Mouse (Mus musculus) stomach, embryonic 14.5 days (tissue): ENCODE results near the gene Ncln. TPM values are rescaled to one million over a fixed set of nuclear protein-coding genes. Genes with fewer than 3 reads are reported as not detected.

Experiments used
- ATAC-seq: fragments of 200-750 bp; cut with Nextera tagmentation; 2 replicates; pipeline ENCODE4 v1.8.0; 2017; ENCODE audit warnings: low read depth, moderate TSS enrichment; ENCODE audit not compliant: insufficient number of reproducible peaks, insufficient read depth, low FRiP score
- H3K27ac ChIP-seq: fragments of 300-500 bp; sonication (generic); 2 replicates; pipeline ENCODE4 v1.5.1; 2014; ENCODE audit warnings: mild to moderate bottlenecking, low read length, moderate library complexity, mixed read lengths
- H3K27me3 ChIP-seq: fragments of 300-500 bp; sonication (generic); 2 replicates; pipeline ENCODE4 v1.6.1; 2014; ENCODE audit warnings: low read length, control low read depth, mixed read lengths; ENCODE audit not compliant: control insufficient read depth, insufficient read depth
- H3K36me3 ChIP-seq: fragments of 300-500 bp; sonication (generic); 2 replicates; pipeline ENCODE4 v1.6.1; 2014; ENCODE audit warnings: mild to moderate bottlenecking, control low read depth, low read length, moderate library complexity, mixed read lengths; ENCODE audit not compliant: control insufficient read depth, insufficient read depth
- H3K4me1 ChIP-seq: fragments of 300-500 bp; sonication (generic); 2 replicates; pipeline ENCODE4 v1.6.1; 2014; ENCODE audit warnings: low read length, control low read depth, mixed read lengths; ENCODE audit not compliant: control insufficient read depth, insufficient read depth
- H3K4me2 ChIP-seq: fragments of 300-500 bp; sonication (generic); replicated peaks from 2 replicates; pipeline ENCODE4 v1.6.1; 2014; ENCODE audit warnings: low read depth, low read length, control low read depth
- H3K4me3 ChIP-seq: fragments of 300-500 bp; sonication (generic); 2 replicates; pipeline ENCODE4 v1.5.1; 2014; ENCODE audit warnings: low read depth, low read length, control low read depth
- H3K9ac ChIP-seq: fragments of 300-500 bp; sonication (generic); replicated peaks from 2 replicates; pipeline ENCODE4 v1.6.1; 2014; ENCODE audit warnings: low read depth, mild to moderate bottlenecking, control low read depth, low read length, moderate library complexity, mixed read lengths
- H3K9me3 ChIP-seq: fragments of 300-500 bp; sonication (generic); 2 replicates; pipeline ENCODE4 v1.6.1; 2016; ENCODE audit warnings: low read depth, low read length, control low read depth; ENCODE audit not compliant: control insufficient read depth
- WGBS: fragments of 180-500 bp; shearing (Covaris S2); extraction: QIAGEN DNeasy Blood & Tissue Kit; methylation state at CpG from one replicate; pipeline ENCODE4 v1.1.7; 2014; 5-methylcytosine and 5-hydroxymethylcytosine counted together
- polyA plus RNA-seq: library from polyadenylated mRNA; unstranded; fragments of >200 nt; fragmentation: Nextera tagmentation; extraction: Ambion mirVana; gene quantifications from 2 replicates; pipeline ENCODE4 v1.2.1, GENCODE M21; 2014

Ncln gene
- polyA plus RNA-seq, 1 experiment from 2014 or later: 79.1 TPM

DNA sequence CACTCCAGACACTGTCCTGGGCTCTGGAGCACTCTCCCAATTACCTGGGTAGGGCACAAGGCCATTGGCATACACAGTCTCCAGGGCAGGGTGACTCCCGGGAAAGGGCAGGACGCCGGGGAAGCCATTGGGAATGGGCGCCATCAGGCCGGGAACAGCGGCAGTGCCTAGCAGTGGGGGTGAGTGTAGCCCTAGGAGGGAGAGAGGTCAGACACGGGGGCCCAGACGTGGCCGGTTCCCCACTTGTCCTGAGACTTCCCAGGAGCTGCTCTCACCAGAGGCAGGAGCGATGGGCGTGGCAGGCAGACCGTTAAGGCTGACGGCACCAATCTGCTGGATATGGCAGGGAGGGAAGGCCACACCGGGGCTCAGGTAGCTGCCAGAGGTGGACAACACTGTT lies 29.3 kb downstream of the Ncln start:
- H3K9me3 ChIP-seq: no peaks in the 10 kb centered on the region
- no peak for ATAC-seq
- H3K4me1 ChIP-seq: 0 out of 2 replicates have a peak, but pooled peaks cover 2% of the 10 kb centered on the region
- no peak overlapping the region for H3K4me2 ChIP-seq
- no peak overlapping the region for H3K9ac ChIP-seq
- H3K4me3 ChIP-seq: no peak overlapping the region
- no peak overlapping the region for H3K27ac ChIP-seq
- no peaks in the 10 kb centered on the region for H3K36me3 ChIP-seq
- peaks cover 26% of the 10 kb centered on the region for H3K27me3 ChIP-seq
- 58% methylated on average over 14 of the region's 14 CpGs for WGBS

DNA sequence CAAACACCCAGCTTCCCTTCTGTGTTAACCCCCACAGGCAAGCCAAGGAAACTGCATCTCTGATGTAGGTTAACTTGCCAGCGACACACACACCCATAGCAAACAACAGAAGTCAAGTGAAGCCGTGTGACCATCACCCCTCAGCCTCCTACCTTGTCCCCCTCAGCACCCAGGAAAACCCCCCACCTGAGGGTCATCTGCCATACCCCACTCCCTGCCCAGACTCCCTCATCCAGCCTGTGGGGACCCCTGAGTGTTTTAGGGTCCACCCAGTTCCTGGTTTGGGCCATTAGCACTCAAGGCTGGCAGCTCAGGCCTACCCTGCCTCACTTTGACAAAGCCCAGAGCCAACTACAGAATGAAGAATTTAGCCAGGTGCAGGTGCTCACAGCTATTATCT lies 30.1 kb downstream of the Ncln start:
- H3K9ac ChIP-seq: no peak overlapping the region
- H3K4me3 ChIP-seq: no peak overlapping the region
- ATAC-seq: no peak
- no peak overlapping the region for H3K27ac ChIP-seq
- WGBS: 73% methylated on average over 2 of the region's 2 CpGs
- H3K4me2 ChIP-seq: no peak overlapping the region
- peaks cover 30% of the 10 kb centered on the region for H3K27me3 ChIP-seq
- H3K4me1 ChIP-seq: 0 out of 2 replicates have a peak, but pooled peaks cover 2% of the 10 kb centered on the region
- no peaks in the 10 kb centered on the region for H3K36me3 ChIP-seq
- H3K9me3 ChIP-seq: no peaks in the 10 kb centered on the region

DNA sequence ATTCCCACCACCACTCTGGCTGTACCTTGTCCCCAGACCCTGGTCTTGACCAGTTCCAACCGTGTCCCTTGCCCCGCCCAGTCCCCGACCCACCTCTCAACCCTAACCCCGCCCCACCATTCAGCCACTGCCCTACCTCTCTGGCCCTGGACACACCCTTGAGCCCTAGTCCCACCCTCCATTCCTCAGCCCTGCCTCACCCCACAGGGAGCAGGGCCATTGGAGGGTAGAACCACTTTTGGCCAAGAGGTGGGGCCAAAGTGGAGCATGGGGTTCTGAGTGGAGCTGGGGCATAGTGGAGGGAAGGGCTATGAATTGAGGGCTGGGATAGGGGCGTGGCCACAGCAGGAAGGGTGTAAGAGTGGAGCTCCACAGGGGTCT lies 30.9 kb downstream of the Ncln start:
- ATAC-seq: peak; percentile 80
- H3K9me3 ChIP-seq: no peaks in the 10 kb centered on the region
- H3K27ac ChIP-seq: no peak overlapping the region
- no peak overlapping the region for H3K4me2 ChIP-seq
- WGBS: 6% methylated on average over 5 of the region's 5 CpGs
- 0 out of 2 replicates have a peak, but pooled peaks cover 2% of the 10 kb centered on the region for H3K4me1 ChIP-seq
- no peak overlapping the region for H3K9ac ChIP-seq
- H3K4me3 ChIP-seq: no peak overlapping the region
- H3K27me3 ChIP-seq: peaks cover 37% of the 10 kb centered on the region
- H3K36me3 ChIP-seq: no peaks in the 10 kb centered on the region

- 4% methylated on average over 33 of the region's 33 CpGs for WGBS
- peak overlapping the region; percentile 20 for H3K4me3 ChIP-seq
- peaks cover 41% of the 10 kb centered on the region for H3K27me3 ChIP-seq
- peak; percentile 74 for ATAC-seq
- no peaks in the 10 kb centered on the region for H3K36me3 ChIP-seq
- peak overlapping the region; percentile 39 for H3K4me2 ChIP-seq
- 0 out of 2 replicates have a peak, but pooled peaks cover 2% of the 10 kb centered on the region for H3K4me1 ChIP-seq
- H3K27ac ChIP-seq: no peak overlapping the region
- H3K9me3 ChIP-seq: no peaks in the 10 kb centered on the region
- no peak overlapping the region for H3K9ac ChIP-seq
Observed at GRCm38 (mm10) chr10:81464405-81465264, 31.6 kb downstream of the Ncln start.

- Histone ChIP-seq H3K4me1 (0 out of 2 replicates have a peak, but pooled peaks cover 2% of the 10 kb centered on the region), H3K9me3 (no peaks in the 10 kb centered on the region), H3K4me2 (no peak overlapping the region), H3K27ac (no peak overlapping the region), H3K4me3 (no peak overlapping the region), H3K9ac (no peak overlapping the region), H3K36me3 (no peaks in the 10 kb centered on the region), H3K27me3 (peaks cover 41% of the 10 kb centered on the region)
- ATAC-seq: no peak
- WGBS: 60% methylated on average over 4 of the region's 4 CpGs
Observed at GRCm38 (mm10) chr10:81463531-81463930, 32.7 kb downstream of the Ncln start.

- Histone ChIP-seq H3K36me3 (no peaks in the 10 kb centered on the region), H3K27ac (no peak overlapping the region), H3K4me1 (0 out of 2 replicates have a peak, but pooled peaks cover 2% of the 10 kb centered on the region), H3K9ac (no peak overlapping the region), H3K4me2 (no peak overlapping the region), H3K27me3 (peaks cover 44% of the 10 kb centered on the region), H3K4me3 (no peak overlapping the region), H3K9me3 (no peaks in the 10 kb centered on the region)
- WGBS: 70% methylated on average over 7 of the region's 7 CpGs
- ATAC-seq: no peak
Observed at GRCm38 (mm10) chr10:81462917-81463316, 33.3 kb downstream of the Ncln start.

GRCm38 (mm10) chr10:81462415-81462804 lies 33.8 kb downstream of the Ncln start:
- H3K4me2 ChIP-seq: no peak overlapping the region
- no peak overlapping the region for H3K9ac ChIP-seq
- peaks cover 46% of the 10 kb centered on the region for H3K27me3 ChIP-seq
- no peak overlapping the region for H3K27ac ChIP-seq
- no peaks in the 10 kb centered on the region for H3K9me3 ChIP-seq
- no peaks in the 10 kb centered on the region for H3K36me3 ChIP-seq
- 0 out of 2 replicates have a peak, but pooled peaks cover 2% of the 10 kb centered on the region for H3K4me1 ChIP-seq
- H3K4me3 ChIP-seq: no peak overlapping the region
- WGBS: 43% methylated on average over 7 of the region's 7 CpGs
- ATAC-seq: no peak

GRCm38 (mm10) chr10:81461673-81462414 lies 34.3 kb downstream of the Ncln start:
- 5% methylated on average over 16 of the region's 16 CpGs for WGBS
- 0 out of 2 replicates have a peak overlapping the region, but pooled peaks have one; percentile 5 for H3K4me2 ChIP-seq
- peaks cover 47% of the 10 kb centered on the region for H3K27me3 ChIP-seq
- H3K4me1 ChIP-seq: 0 out of 2 replicates have a peak, but pooled peaks cover 2% of the 10 kb centered on the region
- no peaks in the 10 kb centered on the region for H3K9me3 ChIP-seq
- no peak for ATAC-seq
- no peak overlapping the region for H3K27ac ChIP-seq
- no peak overlapping the region for H3K4me3 ChIP-seq
- no peaks in the 10 kb centered on the region for H3K36me3 ChIP-seq
- no peak overlapping the region for H3K9ac ChIP-seq
